Mouse (Mus musculus): ENCODE measurements around the gene Nt5c3b.

The Nt5c3b gene

GRCm38 (mm10) chr11:100382682-100383081, 58.9 kb downstream of the Nt5c3b start:
- no peak for DNase-seq (ENCODE audit: low spot score in 2 of 2)

DNA sequence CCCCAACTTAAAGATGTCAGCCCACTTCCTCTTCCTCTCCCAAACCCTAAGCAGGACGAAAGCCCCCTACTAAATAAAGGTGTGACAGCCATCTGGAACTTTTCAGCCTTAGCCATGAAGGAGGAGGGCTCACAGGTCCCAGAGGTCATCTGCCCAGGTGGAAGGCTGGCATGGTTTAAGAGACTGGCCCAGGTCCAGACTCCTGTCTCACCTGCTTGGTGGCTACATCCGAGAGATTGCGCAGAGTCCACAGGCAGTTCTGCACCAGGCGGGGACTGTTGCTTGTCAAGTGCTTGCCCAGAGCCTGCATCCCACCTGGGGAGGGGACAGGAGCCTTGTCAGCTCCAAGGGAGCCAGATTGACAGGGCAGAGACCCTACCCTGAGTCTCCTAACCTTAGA, 62.3 kb downstream of the Nt5c3b start:
- no peak for DNase-seq (ENCODE audit: low spot score in 2 of 2)

DNA sequence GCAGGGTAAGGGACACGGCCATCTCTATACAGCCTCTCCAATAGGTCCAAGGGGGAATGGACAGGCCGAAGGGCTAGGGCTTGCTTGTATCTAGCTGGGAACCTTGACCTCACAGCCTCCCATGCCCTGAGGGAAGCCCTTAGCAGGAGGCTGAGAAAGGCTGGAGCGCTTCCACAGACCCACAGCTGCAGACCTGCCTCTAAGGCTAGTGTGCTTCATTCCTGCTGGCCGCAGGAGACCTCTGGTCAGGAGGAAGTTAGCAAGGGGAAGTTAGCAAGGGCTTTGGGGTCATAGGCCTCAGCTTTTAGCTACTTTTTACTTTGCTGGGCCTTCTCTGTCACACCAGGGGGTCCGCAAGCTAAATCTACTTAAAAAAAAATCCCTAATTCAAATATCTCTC, 63.2 kb downstream of the Nt5c3b start:
- DNase-seq (ENCODE audit: low spot score in 2 of 2) = no peak

DNA sequence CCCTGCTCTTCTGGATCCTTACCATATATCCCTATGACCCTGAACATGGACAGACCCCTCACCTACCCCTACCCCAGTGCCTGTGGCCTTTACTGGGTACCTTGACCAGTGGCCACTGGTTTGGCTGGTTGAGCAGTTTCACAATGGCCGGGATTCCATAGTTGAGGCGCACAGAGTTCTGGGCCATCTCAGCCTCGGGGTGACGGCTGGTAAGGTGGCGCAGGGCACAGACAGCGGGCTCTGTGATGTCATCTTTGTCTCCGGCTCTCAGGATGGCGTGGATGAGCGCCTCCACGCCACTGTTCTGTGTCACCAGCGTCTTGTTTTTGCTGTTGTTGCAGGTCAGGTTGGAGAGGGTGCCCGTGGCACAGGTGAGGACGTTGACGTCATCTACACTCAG, 63.6 kb downstream of the Nt5c3b start:
- DNase-seq (ENCODE audit: low spot score in 2 of 2) = no peak

DNA sequence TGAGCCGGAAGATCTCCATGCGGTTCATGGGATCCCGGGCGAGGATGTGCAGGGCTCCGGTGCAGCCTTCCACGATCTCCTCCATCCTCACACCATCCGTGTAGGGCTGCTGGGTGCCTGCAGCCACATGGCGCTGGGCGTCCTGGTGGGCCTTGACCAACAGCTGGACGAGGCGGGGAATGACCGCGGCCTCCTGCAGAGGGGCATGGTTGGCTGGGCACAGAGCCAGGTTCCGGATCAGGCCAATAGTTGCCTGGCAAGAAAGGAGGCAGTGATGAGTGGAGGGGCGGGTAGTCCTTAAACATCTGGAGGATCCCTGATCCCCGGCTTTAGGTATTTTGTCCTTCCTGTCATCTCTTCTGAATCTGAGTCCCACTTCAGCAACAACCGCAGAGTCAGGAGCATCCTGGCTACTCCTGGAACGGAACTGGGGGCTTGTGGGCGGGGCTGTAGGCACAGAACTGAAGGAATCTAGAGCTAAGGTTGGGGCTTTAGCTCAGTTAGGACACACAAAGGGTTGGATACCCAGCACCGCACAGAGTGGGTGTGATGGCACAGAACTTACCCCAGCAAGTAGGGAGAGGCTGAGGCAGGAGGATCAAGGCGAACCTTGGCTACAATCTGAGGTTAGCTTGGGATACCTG, 64.7 kb downstream of the Nt5c3b start:
- DNase-seq (ENCODE audit: low spot score in 2 of 2) = no peak

DNA sequence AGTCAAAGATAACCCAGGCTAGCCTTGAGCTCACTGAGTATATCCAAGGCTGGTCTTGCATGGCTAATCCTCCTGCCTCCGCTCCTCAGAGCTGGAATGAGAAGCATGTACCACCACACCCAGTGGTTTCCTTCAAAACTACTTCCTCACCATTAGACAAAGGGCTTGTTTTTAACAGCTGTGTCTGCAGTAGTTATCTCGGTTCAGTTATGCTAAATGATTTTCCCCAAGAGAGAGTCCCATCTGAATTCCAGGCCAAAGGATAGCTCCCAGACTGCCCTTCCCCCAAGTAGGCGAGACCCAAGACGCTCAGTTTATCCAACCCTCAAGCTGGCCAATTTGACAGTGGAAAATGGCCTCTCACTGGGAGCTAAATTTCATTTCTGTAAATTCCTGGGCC, 65.6 kb downstream of the Nt5c3b start:
- no peak for DNase-seq (ENCODE audit: low spot score in 2 of 2)

DNA sequence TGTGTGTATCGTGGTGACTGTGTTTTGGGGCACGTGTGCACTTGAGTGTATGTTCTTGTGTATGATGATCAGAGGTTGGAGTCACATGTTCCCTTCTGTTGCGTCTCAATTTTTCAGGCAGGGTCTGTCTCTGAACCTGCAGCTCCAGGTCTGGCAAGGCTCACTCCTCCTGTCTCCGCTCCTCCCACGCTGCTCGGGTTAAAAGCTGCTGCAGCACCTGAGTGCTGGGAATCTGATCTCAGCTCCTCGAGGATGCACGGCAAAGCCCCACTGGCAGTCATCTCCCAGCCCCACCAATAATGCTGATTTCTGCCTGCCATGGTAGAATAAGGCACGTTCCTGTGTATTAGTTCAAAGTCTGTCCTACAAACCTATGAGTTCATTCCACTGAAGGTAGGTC, 66.5 kb downstream of the Nt5c3b start:
- DNase-seq (ENCODE audit: low spot score in 2 of 2) = no peak

Measured in urinary bladder, adult 18-20 months (tissue).